In genomic region chr4:154269520-154269919, GRCm38 (mm10) we compare ENCODE assay signal across 11 mouse cellular contexts. TPM values are rescaled to one million over a fixed set of nuclear protein-coding genes. Genes with fewer than 3 reads are reported as not detected.
DNase-seq lines count a peak whose midpoint lies in the region; ATAC-seq lines count a peak whose summit lies in the region.
"Had no signal": no experiment of that assay in that cellular context is flagged by ENCODE, and none has a peak within 500 bp of the region (broad histone marks: within the 10 kb centered on the region; RNA-seq: fewer than 3 reads in every experiment).

No protein-coding gene starts in this region.

- H3K9me3 ChIP-seq in limb, embryonic 12.5 days, result no peaks in the 10 kb centered on the region
- H3K9me3 ChIP-seq: neural tube, embryonic 12.5 days had no signal

- H3K4me1 ChIP-seq in limb, embryonic 12.5 days (replicated peaks), result no peaks in the 10 kb centered on the region
- H3K4me1 ChIP-seq: neural tube, embryonic 12.5 days had no signal

- H3K4me2 ChIP-seq in limb, embryonic 12.5 days, result no peak overlapping the region
- H3K4me2 ChIP-seq: neural tube, embryonic 12.5 days had no signal

- no peak for ATAC-seq in limb, embryonic 12.5 days (ENCODE audit: insufficient number of reproducible peaks, insufficient read depth, low FRiP score, low TSS enrichment, low read depth)

- 55% methylated on average over 10 of the region's 10 CpGs for WGBS in limb, embryonic 12.5 days

- H3K9ac ChIP-seq in limb, embryonic 12.5 days (replicated peaks), result no peak overlapping the region
- H3K9ac ChIP-seq: neural tube, embryonic 12.5 days had no signal

- H3K4me3 ChIP-seq in limb, embryonic 12.5 days (replicated peaks), result no peak overlapping the region
- H3K4me3 ChIP-seq: heart, adult 2 months; neural tube, embryonic 12.5 days had no signal

- peaks cover 91% of the 10 kb centered on the region for H3K36me3 ChIP-seq in limb, embryonic 12.5 days

- H3K27me3 ChIP-seq in limb, embryonic 12.5 days, result no peaks in the 10 kb centered on the region
- H3K27me3 ChIP-seq: neural tube, embryonic 12.5 days had no signal

- H3K27ac ChIP-seq in limb, embryonic 12.5 days, result 0 out of 2 replicates have a peak overlapping the region, but pooled peaks have one; percentile 13
- H3K27ac ChIP-seq: heart, adult 2 months; neural tube, embryonic 12.5 days had no signal

- DNase-seq in embryo, embryonic 10 days (ENCODE audit: low spot score), result peak; percentile 35
- no peak for DNase-seq in embryo, embryonic 11 days
- peak; percentile 44 for DNase-seq in testis, postnatal 14 days (ENCODE audit: low spot score)
- DNase-seq in testis, postnatal 10 days (ENCODE audit: low spot score), result no peak
- DNase-seq in urinary bladder, postnatal 25 days (ENCODE audit: low spot score), result peak; percentile 55
- DNase-seq in right cerebral cortex, postnatal 36 days (ENCODE audit: low spot score in 2 of 2), result no peak
- no peak for DNase-seq in gastrocnemius, adult 8-10 months (ENCODE audit: low spot score in 2 of 2)
- DNase-seq: heart, adult 2 months; right cerebral cortex, adult 18-20 months had no signal

RNA-seq across cellular contexts. Expression of gene Arhgef16, which starts 32.0 kb away (rescaled TPM):
- 4.2 and 5.2 TPM in 2 replicates for polyA plus RNA-seq in limb, embryonic 12.5 days (2016; fragmentation: Nextera tagmentation; extraction: Ambion mirVana)
- total RNA-seq in gastrocnemius, adult 8-10 months (2022), result under 1 TPM in 3 of 4 experiments, not detected in 1; 0.15 to 0.67 (median 0.17) TPM

Comparison
In these comparisons a context has a peak if more than half of its experiments do, and no peak if none do; other contexts are left out.
1. DNase-seq: peak in embryo, embryonic 10 days (single experiment), testis, postnatal 14 days (single experiment) and urinary bladder, postnatal 25 days (single experiment); none in embryo, embryonic 11 days (single experiment), testis, postnatal 10 days (single experiment), right cerebral cortex, postnatal 36 days (0 of 2) and gastrocnemius, adult 8-10 months (0 of 2).